Mouse (Mus musculus) testis, adult 2 months (tissue): ENCODE data around the gene Gm10322. TPM values are rescaled to one million over a fixed set of nuclear protein-coding genes. Genes with fewer than 3 reads are reported as not detected.

ENCODE experiments used
- H3K27ac ChIP-seq: fragments of 200-500 bp; 2 replicates; pipeline ENCODE4 v1.5.1; 2012; ENCODE audit warnings: low read depth, low read length; ENCODE audit not compliant: control insufficient read depth, insufficient read depth
- H3K27me3 ChIP-seq: fragments of 200-500 bp; 2 replicates; pipeline ENCODE4 v1.6.1; 2012; ENCODE audit warnings: mild to moderate bottlenecking, low read length, moderate library complexity; ENCODE audit not compliant: control insufficient read depth, insufficient read depth
- H3K36me3 ChIP-seq: fragments of 200-500 bp; 2 replicates; pipeline ENCODE4 v1.6.1; 2012; ENCODE audit warnings: mild to moderate bottlenecking, low read length; ENCODE audit not compliant: control insufficient read depth, insufficient read depth
- H3K4me1 ChIP-seq: fragments of 200-500 bp; 2 replicates; pipeline ENCODE4 v1.6.1; 2012; ENCODE audit warnings: low read length; ENCODE audit not compliant: control insufficient read depth, insufficient read depth
- H3K4me3 ChIP-seq: fragments of 200-500 bp; 2 replicates; pipeline ENCODE4 v1.5.1; 2012; ENCODE audit warnings: low read depth, mild to moderate bottlenecking, low read length, moderate library complexity, mixed read lengths; ENCODE audit not compliant: control insufficient read depth
- CTCF ChIP-seq: fragments of 200-500 bp; IDR thresholded peaks from 2 replicates; pipeline ENCODE4 v1.5.1; 2012; ENCODE audit warnings: low read depth, mild to moderate bottlenecking, inconsistent platforms, low read length, moderate library complexity; ENCODE audit not compliant: control insufficient read depth, insufficient read depth, insufficient replicate concordance
- POLR2A ChIP-seq: fragments of 200-500 bp; IDR thresholded peaks from 2 replicates; pipeline ENCODE4 v1.6.1; 2012; ENCODE audit warnings: low read depth, mild to moderate bottlenecking, inconsistent platforms, low read length, moderate library complexity; ENCODE audit not compliant: control insufficient read depth
- polyA plus RNA-seq: library from polyadenylated mRNA; depleted of rRNA; stranded (reverse); fragments of >200 nt; gene quantifications from 2 replicates; pipeline ENCODE4 v1.2.3, GENCODE M21; 2012

The Gm10322 gene
- polyA plus RNA-seq, 1 experiment: not detected

DNA sequence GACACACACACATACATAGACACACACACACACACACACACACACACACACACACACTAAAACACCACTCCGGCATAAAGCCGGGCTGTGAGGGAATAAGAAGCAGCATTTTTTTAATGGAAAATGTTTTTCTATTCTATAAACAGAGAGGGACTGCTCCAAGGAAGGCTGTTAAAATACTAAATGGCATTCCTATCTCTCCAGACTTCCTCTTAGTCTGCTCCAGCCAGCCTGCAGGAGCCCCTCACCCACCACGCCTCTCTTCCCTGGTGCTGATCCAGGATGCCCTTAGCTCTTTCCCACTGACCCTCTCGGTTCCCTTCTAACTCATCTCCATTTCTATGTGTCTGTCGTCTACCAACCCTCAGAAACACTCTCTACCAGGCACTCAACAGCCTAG, 43.9 kb upstream of the Gm10322 start:
- H3K27ac ChIP-seq: no peak overlapping the region

GRCm38 (mm10) chr10:59576305-59576704, 39.6 kb upstream of the Gm10322 start:
- no peak overlapping the region for H3K4me3 ChIP-seq
- H3K27ac ChIP-seq: peak overlapping the region; percentile 53; the same call in 1 of the 2 replicates
- no peaks in the 10 kb centered on the region for H3K27me3 ChIP-seq
- no peak for TF ChIP-seq CTCF
- TF ChIP-seq POLR2A: no peak
- no peaks in the 10 kb centered on the region for H3K4me1 ChIP-seq
- H3K36me3 ChIP-seq: no peaks in the 10 kb centered on the region

More for the DNA sequence above, 43.9 kb upstream of the Gm10322 start:
- Histone ChIP-seq H3K27me3 (no peaks in the 10 kb centered on the region), H3K4me3 (no peak overlapping the region), H3K36me3 (no peaks in the 10 kb centered on the region), H3K4me1 (peaks cover 2% of the 10 kb centered on the region; the same call in 1 of the 2 replicates)
- no peak for TF ChIP-seq CTCF
- TF ChIP-seq POLR2A: no peak

- H3K4me1 ChIP-seq: no peaks in the 10 kb centered on the region
- no peaks in the 10 kb centered on the region for H3K27me3 ChIP-seq
- no peak overlapping the region for H3K4me3 ChIP-seq
- peak overlapping the region; percentile 5; the same call in 1 of the 2 replicates for H3K27ac ChIP-seq
- TF ChIP-seq CTCF (no peak), POLR2A (no peak)
- no peaks in the 10 kb centered on the region for H3K36me3 ChIP-seq
Observed at GRCm38 (mm10) chr10:59577871-59578801, 37.7 kb upstream of the Gm10322 start.

DNA sequence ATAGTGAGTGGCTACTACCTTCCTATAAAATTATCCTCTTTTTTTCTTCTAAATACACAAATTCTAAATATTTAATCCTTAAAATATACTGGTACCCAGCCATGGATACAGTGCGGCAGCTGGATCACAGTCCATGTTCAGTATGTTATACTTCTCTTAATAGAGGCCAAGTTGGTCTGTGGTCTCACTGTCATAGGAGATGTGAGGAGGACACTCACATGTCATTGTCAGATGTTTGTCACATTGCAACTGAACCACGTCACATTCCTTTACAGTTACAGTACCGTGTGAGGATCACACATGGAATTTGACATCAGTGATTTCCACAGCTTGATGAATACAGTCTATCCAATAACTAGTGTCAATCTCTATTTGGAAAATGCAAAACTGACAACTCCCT, 36.2 kb upstream of the Gm10322 start:
- Histone ChIP-seq H3K4me1 (no peaks in the 10 kb centered on the region), H3K27me3 (no peaks in the 10 kb centered on the region), H3K4me3 (no peak overlapping the region), H3K27ac (no peak overlapping the region), H3K36me3 (no peaks in the 10 kb centered on the region)
- TF ChIP-seq CTCF (no peak), POLR2A (no peak)

GRCm38 (mm10) chr10:59580593-59581149, 35.2 kb upstream of the Gm10322 start:
- Histone ChIP-seq H3K27ac (no peak overlapping the region), H3K27me3 (no peaks in the 10 kb centered on the region), H3K4me1 (no peaks in the 10 kb centered on the region), H3K36me3 (no peaks in the 10 kb centered on the region), H3K4me3 (no peak overlapping the region)
- TF ChIP-seq CTCF (no peak), POLR2A (no peak)

DNA sequence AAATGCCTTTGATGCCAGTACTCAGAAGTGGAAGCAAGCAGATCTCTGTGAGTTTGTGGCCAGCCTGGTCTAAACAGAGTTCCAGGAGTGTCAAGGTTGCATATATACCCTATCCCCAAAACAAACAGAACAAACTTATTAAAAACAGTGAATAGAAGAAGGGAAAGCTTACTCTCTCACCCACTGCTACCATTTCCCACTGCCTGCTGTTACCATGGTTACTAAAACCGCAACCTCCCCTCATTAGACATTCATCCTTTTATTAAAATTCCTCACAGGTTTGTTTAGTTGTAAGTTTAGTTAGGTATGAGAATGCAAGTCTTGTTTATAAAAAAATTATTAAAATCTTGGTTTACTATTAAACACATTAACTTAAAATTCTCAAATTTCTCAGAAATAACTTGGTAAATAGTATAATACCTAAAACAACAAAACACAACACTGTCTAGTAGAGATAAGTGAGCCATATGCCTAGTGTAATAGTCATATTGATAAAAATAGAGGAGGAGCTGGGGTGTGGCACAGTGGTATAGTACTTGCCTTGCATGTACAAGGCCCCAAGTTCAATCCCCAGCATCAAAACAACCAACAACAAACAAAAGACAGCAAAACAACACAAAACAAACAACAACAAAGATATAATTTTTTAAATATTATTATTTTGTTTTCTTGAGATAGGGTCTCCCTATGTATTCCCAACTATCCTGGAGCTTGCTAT, 33.9 kb upstream of the Gm10322 start:
- Histone ChIP-seq H3K4me3 (no peak overlapping the region), H3K27me3 (no peaks in the 10 kb centered on the region), H3K4me1 (no peaks in the 10 kb centered on the region), H3K36me3 (no peaks in the 10 kb centered on the region), H3K27ac (no peak overlapping the region)
- TF ChIP-seq POLR2A (no peak), CTCF (no peak)

DNA sequence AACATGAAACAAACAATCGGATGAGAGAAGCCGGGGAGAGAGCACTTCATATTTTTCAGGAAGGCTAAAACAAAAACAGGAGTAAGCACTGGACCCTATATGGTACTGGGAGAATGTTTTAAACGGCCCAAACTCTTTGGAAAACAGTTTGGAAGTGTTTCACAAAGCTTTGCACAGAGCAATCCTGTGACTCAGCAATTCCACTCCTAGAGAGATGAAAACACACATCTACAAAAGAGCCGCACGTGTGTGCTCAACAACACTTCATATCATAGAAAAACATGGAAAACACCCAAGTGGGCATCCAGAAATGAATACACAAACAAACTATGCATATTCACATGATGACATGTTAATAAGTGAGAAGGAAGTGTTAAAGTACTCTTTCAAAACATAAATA, 30.2 kb upstream of the Gm10322 start:
- TF ChIP-seq CTCF: no peak

More for the DNA sequence above, 30.2 kb upstream of the Gm10322 start:
- H3K36me3 ChIP-seq: no peaks in the 10 kb centered on the region
- H3K27me3 ChIP-seq: no peaks in the 10 kb centered on the region
- H3K27ac ChIP-seq: no peak overlapping the region
- H3K4me3 ChIP-seq: no peak overlapping the region
- no peaks in the 10 kb centered on the region for H3K4me1 ChIP-seq
